Mouse (Mus musculus): ENCODE measurements around the gene Kank4. TPM values are rescaled to one million over a fixed set of nuclear protein-coding genes. Genes with fewer than 3 reads are reported as not detected.
"Not testable (repeated sequence)": the region's sequence is repeated elsewhere in the genome, so short reads cannot be mapped to it uniquely, and the experiment has no call there.

The Kank4 gene
- polyA plus RNA-seq, 1 experiment from 2014 or later, result 0.26 TPM

- H3K4me1 ChIP-seq (ENCODE audit: control insufficient read depth, insufficient read depth, low read length), result no peaks in the 10 kb centered on the region
- no peaks in the 10 kb centered on the region for H3K9me3 ChIP-seq (replicated peaks; ENCODE audit: control insufficient read depth, low read length, poor library complexity, severe bottlenecking)
- no peak for ATAC-seq
- no peak overlapping the region for H3K4me2 ChIP-seq (ENCODE audit: low read length)
- H3K9ac ChIP-seq (ENCODE audit: low read depth, low read length), result no peak overlapping the region
- no peaks in the 10 kb centered on the region for H3K27me3 ChIP-seq (ENCODE audit: control insufficient read depth, insufficient read depth, low read depth, low read length)
- no peak overlapping the region for H3K4me3 ChIP-seq (ENCODE audit: low read depth, low read length)
- 94% methylated on average over 16 of the region's 16 CpGs for WGBS
- H3K27ac ChIP-seq (ENCODE audit: low read length), result no peak overlapping the region
- H3K36me3 ChIP-seq (ENCODE audit: control insufficient read depth, insufficient read depth, low read length), result no peaks in the 10 kb centered on the region
Measured at GRCm38 (mm10) chr4:98837715-98838505, 20.6 kb upstream of the Kank4 start.

- Histone ChIP-seq H3K4me2 (ENCODE audit: low read length) (no peak overlapping the region), H3K4me1 (ENCODE audit: control insufficient read depth, insufficient read depth, low read length) (no peaks in the 10 kb centered on the region), H3K36me3 (ENCODE audit: control insufficient read depth, insufficient read depth, low read length) (no peaks in the 10 kb centered on the region), H3K9ac (ENCODE audit: low read depth, low read length) (no peak overlapping the region), H3K27me3 (ENCODE audit: control insufficient read depth, insufficient read depth, low read depth, low read length) (no peaks in the 10 kb centered on the region), H3K9me3 (replicated peaks; ENCODE audit: control insufficient read depth, low read length, poor library complexity, severe bottlenecking) (no peaks in the 10 kb centered on the region), H3K27ac (ENCODE audit: low read length) (no peak overlapping the region), H3K4me3 (ENCODE audit: low read depth, low read length) (no peak overlapping the region)
- no peak for ATAC-seq
- WGBS, result 59% methylated on average over 5 of the region's 5 CpGs
Measured at GRCm38 (mm10) chr4:98836519-98836918, 19.2 kb upstream of the Kank4 start.

GRCm38 (mm10) chr4:98834782-98835181, 17.4 kb upstream of the Kank4 start:
- ATAC-seq, result no peak
- no peak overlapping the region for H3K27ac ChIP-seq (ENCODE audit: low read length)
- no peaks in the 10 kb centered on the region for H3K27me3 ChIP-seq (ENCODE audit: control insufficient read depth, insufficient read depth, low read depth, low read length)
- H3K4me1 ChIP-seq (ENCODE audit: control insufficient read depth, insufficient read depth, low read length), result no peaks in the 10 kb centered on the region
- H3K4me3 ChIP-seq (ENCODE audit: low read depth, low read length), result no peak overlapping the region
- WGBS, result 66% methylated on average over 4 of the region's 4 CpGs
- H3K9me3 ChIP-seq (replicated peaks; ENCODE audit: control insufficient read depth, low read length, poor library complexity, severe bottlenecking), result no peaks in the 10 kb centered on the region
- no peaks in the 10 kb centered on the region for H3K36me3 ChIP-seq (ENCODE audit: control insufficient read depth, insufficient read depth, low read length)
- no peak overlapping the region for H3K9ac ChIP-seq (ENCODE audit: low read depth, low read length)
- no peak overlapping the region for H3K4me2 ChIP-seq (ENCODE audit: low read length)

GRCm38 (mm10) chr4:98831726-98832125, 14.4 kb upstream of the Kank4 start:
- ATAC-seq, result no peak

GRCm38 (mm10) chr4:98826701-98827100, 9.4 kb upstream of the Kank4 start:
- no peak overlapping the region for H3K27ac ChIP-seq (ENCODE audit: low read length)
- no peak overlapping the region for H3K4me3 ChIP-seq (ENCODE audit: low read depth, low read length)
- no peak for ATAC-seq
- H3K9ac ChIP-seq (ENCODE audit: low read depth, low read length), result no peak overlapping the region
- no peaks in the 10 kb centered on the region for H3K9me3 ChIP-seq (replicated peaks; ENCODE audit: control insufficient read depth, low read length, poor library complexity, severe bottlenecking)
- H3K4me2 ChIP-seq (ENCODE audit: low read length), result no peak overlapping the region
- H3K36me3 ChIP-seq (ENCODE audit: control insufficient read depth, insufficient read depth, low read length), result no peaks in the 10 kb centered on the region
- H3K27me3 ChIP-seq (ENCODE audit: control insufficient read depth, insufficient read depth, low read depth, low read length), result no peaks in the 10 kb centered on the region
- WGBS, result 47% methylated on average over 3 of the region's 3 CpGs
- no peaks in the 10 kb centered on the region for H3K4me1 ChIP-seq (ENCODE audit: control insufficient read depth, insufficient read depth, low read length)

More at GRCm38 (mm10) chr4:98831726-98832125, 14.4 kb upstream of the Kank4 start:
- no peak overlapping the region for H3K4me3 ChIP-seq (ENCODE audit: low read depth, low read length)
- no peaks in the 10 kb centered on the region for H3K4me1 ChIP-seq (ENCODE audit: control insufficient read depth, insufficient read depth, low read length)
- no peaks in the 10 kb centered on the region for H3K36me3 ChIP-seq (ENCODE audit: control insufficient read depth, insufficient read depth, low read length)
- H3K27me3 ChIP-seq (ENCODE audit: control insufficient read depth, insufficient read depth, low read depth, low read length), result no peaks in the 10 kb centered on the region
- 75% methylated on average over 1 of the region's 1 CpGs for WGBS
- no peak overlapping the region for H3K27ac ChIP-seq (ENCODE audit: low read length)
- no peak overlapping the region for H3K9ac ChIP-seq (ENCODE audit: low read depth, low read length)
- H3K4me2 ChIP-seq (ENCODE audit: low read length), result no peak overlapping the region
- no peaks in the 10 kb centered on the region for H3K9me3 ChIP-seq (replicated peaks; ENCODE audit: control insufficient read depth, low read length, poor library complexity, severe bottlenecking)

- ATAC-seq, result not testable (repeated sequence)
- 92% methylated on average over 1 of the region's 1 CpGs for WGBS
Measured at GRCm38 (mm10) chr4:98823740-98824139, 6.4 kb upstream of the Kank4 start, which contains the start of gene I0C0044D17Rik. I0C0044D17Rik (minus strand) TSS chr4:98823840.

GRCm38 (mm10) chr4:98823047-98823446, 5.7 kb upstream of the Kank4 start:
- H3K4me1 ChIP-seq (ENCODE audit: control insufficient read depth, insufficient read depth, low read length), result peaks cover under 1% of the 10 kb centered on the region; the same call in 1 of the 2 replicates
- no peak overlapping the region for H3K27ac ChIP-seq (ENCODE audit: low read length)
- H3K9ac ChIP-seq (ENCODE audit: low read depth, low read length), result no peak overlapping the region
- H3K36me3 ChIP-seq (ENCODE audit: control insufficient read depth, insufficient read depth, low read length), result no peaks in the 10 kb centered on the region
- no peak overlapping the region for H3K4me2 ChIP-seq (ENCODE audit: low read length)
- H3K4me3 ChIP-seq (ENCODE audit: low read depth, low read length), result no peak overlapping the region
- ATAC-seq, result no peak
- WGBS, result 76% methylated on average over 3 of the region's 3 CpGs
- peaks cover 7% of the 10 kb centered on the region for H3K27me3 ChIP-seq (ENCODE audit: control insufficient read depth, insufficient read depth, low read depth, low read length)
- H3K9me3 ChIP-seq (replicated peaks; ENCODE audit: control insufficient read depth, low read length, poor library complexity, severe bottlenecking), result no peaks in the 10 kb centered on the region

More at GRCm38 (mm10) chr4:98823740-98824139, 6.4 kb upstream of the Kank4 start, which contains the start of gene I0C0044D17Rik:
- not testable (repeated sequence) for H3K4me3 ChIP-seq (ENCODE audit: low read depth, low read length); H3K4me1 ChIP-seq (ENCODE audit: control insufficient read depth, insufficient read depth, low read length); H3K27me3 ChIP-seq (ENCODE audit: control insufficient read depth, insufficient read depth, low read depth, low read length); H3K36me3 ChIP-seq (ENCODE audit: control insufficient read depth, insufficient read depth, low read length); H3K9me3 ChIP-seq (replicated peaks; ENCODE audit: control insufficient read depth, low read length, poor library complexity, severe bottlenecking); H3K27ac ChIP-seq (ENCODE audit: low read length); H3K9ac ChIP-seq (ENCODE audit: low read depth, low read length); H3K4me2 ChIP-seq (ENCODE audit: low read length)

GRCm38 (mm10) chr4:98822478-98822877, 5.1 kb upstream of the Kank4 start:
- WGBS, result 84% methylated on average over 3 of the region's 3 CpGs
- H3K9ac ChIP-seq (ENCODE audit: low read depth, low read length), result no peak overlapping the region
- no peak overlapping the region for H3K4me2 ChIP-seq (ENCODE audit: low read length)
- no peaks in the 10 kb centered on the region for H3K36me3 ChIP-seq (ENCODE audit: control insufficient read depth, insufficient read depth, low read length)
- H3K4me3 ChIP-seq (ENCODE audit: low read depth, low read length), result no peak overlapping the region
- H3K27ac ChIP-seq (ENCODE audit: low read length), result no peak overlapping the region
- ATAC-seq, result no peak
- no peaks in the 10 kb centered on the region for H3K9me3 ChIP-seq (replicated peaks; ENCODE audit: control insufficient read depth, low read length, poor library complexity, severe bottlenecking)
- peaks cover 3% of the 10 kb centered on the region for H3K4me1 ChIP-seq (ENCODE audit: control insufficient read depth, insufficient read depth, low read length)
- H3K27me3 ChIP-seq (ENCODE audit: control insufficient read depth, insufficient read depth, low read depth, low read length), result peaks cover 9% of the 10 kb centered on the region

- 89% methylated on average over 10 of the region's 10 CpGs for WGBS
- no peaks in the 10 kb centered on the region for H3K36me3 ChIP-seq (ENCODE audit: control insufficient read depth, insufficient read depth, low read length)
- no peak for ATAC-seq
- H3K4me2 ChIP-seq (ENCODE audit: low read length), result no peak overlapping the region
- H3K4me3 ChIP-seq (ENCODE audit: low read depth, low read length), result no peak overlapping the region
- no peaks in the 10 kb centered on the region for H3K9me3 ChIP-seq (replicated peaks; ENCODE audit: control insufficient read depth, low read length, poor library complexity, severe bottlenecking)
- no peak overlapping the region for H3K9ac ChIP-seq (ENCODE audit: low read depth, low read length)
- peaks cover 19% of the 10 kb centered on the region for H3K27me3 ChIP-seq (ENCODE audit: control insufficient read depth, insufficient read depth, low read depth, low read length)
- peaks cover 3% of the 10 kb centered on the region for H3K4me1 ChIP-seq (ENCODE audit: control insufficient read depth, insufficient read depth, low read length)
- no peak overlapping the region for H3K27ac ChIP-seq (ENCODE audit: low read length)
Measured at GRCm38 (mm10) chr4:98819216-98819755, 1.9 kb upstream of the Kank4 start.

Data from midbrain, embryonic 16.5 days (tissue).